Mouse (Mus musculus): ENCODE measurements around the gene Sppl3.

GRCm38 (mm10) chr5:114964967-114965898 is 45.7 kb upstream of the Sppl3 start:
- no peak for TF ChIP-seq NRF1 (IDR thresholded peaks at IDR 0.05; ENCODE audit: low read depth, low read length)
- no peak for TF ChIP-seq ZC3H11A (IDR thresholded peaks at IDR 0.05; ENCODE audit: low read depth, low read length)
- no peak for TF ChIP-seq POLR2A (IDR thresholded peaks at IDR 0.05; ENCODE audit: low read depth, low read length)

Measured in CH12.LX (cell line).